Mouse (Mus musculus) ES-Bruce4 (cell line): ENCODE data around the gene Prdm10. TPM values are rescaled to one million over a fixed set of nuclear protein-coding genes. Genes with fewer than 3 reads are reported as not detected.

ENCODE experiments used
- H3K27ac ChIP-seq: 2 replicates; pipeline ENCODE4 v1.5.1; 2012; ENCODE audit warnings: low read length, inconsistent platforms; ENCODE audit not compliant: insufficient read depth
- H3K27me3 ChIP-seq: 2 replicates; pipeline ENCODE4 v1.6.1; 2012; ENCODE audit warnings: mild to moderate bottlenecking, low read length, inconsistent platforms; ENCODE audit not compliant: control insufficient read depth, poor library complexity, insufficient read depth, severe bottlenecking
- H3K36me3 ChIP-seq: 2 replicates; pipeline ENCODE4 v1.6.1; 2012; ENCODE audit warnings: inconsistent platforms, mild to moderate bottlenecking, low read length, moderate library complexity; ENCODE audit not compliant: control insufficient read depth, poor library complexity, insufficient read depth, severe bottlenecking
- H3K4me1 ChIP-seq: one replicate; pipeline ENCODE4 v1.8.1; 2011; ENCODE audit warnings: low read length; ENCODE audit not compliant: control insufficient read depth, insufficient read depth
- H3K4me3 ChIP-seq: 2 replicates; pipeline ENCODE4 v1.5.1; 2011; ENCODE audit warnings: low read depth, mild to moderate bottlenecking, low read length
- H3K9ac ChIP-seq: 2 replicates; pipeline ENCODE4 v1.6.1; 2012; ENCODE audit warnings: low read depth, mild to moderate bottlenecking, inconsistent platforms; ENCODE audit not compliant: poor library complexity, severe bottlenecking
- H3K9me3 ChIP-seq: replicated peaks from 2 replicates; pipeline ENCODE4 v1.6.1; 2012; ENCODE audit warnings: mild to moderate bottlenecking, low read length, inconsistent platforms; ENCODE audit not compliant: control insufficient read depth, poor library complexity, insufficient read depth, severe bottlenecking
- CTCF ChIP-seq: IDR thresholded peaks from one replicate; pipeline ENCODE4 v1.8.1; 2011; ENCODE audit warnings: low read depth, low read length
- EP300 ChIP-seq: IDR thresholded peaks from 2 replicates; pipeline ENCODE4 v1.6.1; 2011; ENCODE audit warnings: low read depth, low read length; ENCODE audit not compliant: insufficient read depth
- POLR2A ChIP-seq: IDR thresholded peaks from one replicate; pipeline ENCODE4 v1.8.1; 2011; ENCODE audit warnings: low read length; ENCODE audit not compliant: insufficient read depth
- polyA plus RNA-seq: library from polyadenylated mRNA; stranded (reverse); fragments of >200 nt; gene quantifications from 2 replicates; pipeline ENCODE4 v1.2.4, GENCODE M21; 2011; ENCODE audit warnings: low read depth; ENCODE audit not compliant: missing spikeins, insufficient read depth, insufficient read length

The Prdm10 gene
- polyA plus RNA-seq, 1 experiment: 18.0 TPM

- TF ChIP-seq EP300: no peak
- no peak for TF ChIP-seq POLR2A
- TF ChIP-seq CTCF: no peak
- Histone ChIP-seq H3K9me3 (no peaks in the 10 kb centered on the region), H3K27me3 (no peaks in the 10 kb centered on the region), H3K9ac (no peak overlapping the region), H3K4me1 (peaks cover 1% of the 10 kb centered on the region), H3K4me3 (no peak overlapping the region), H3K27ac (no peak overlapping the region), H3K36me3 (no peaks in the 10 kb centered on the region)
Observed at GRCm38 (mm10) chr9:31258237-31258636, 22.1 kb upstream of the Prdm10 start.

DNA sequence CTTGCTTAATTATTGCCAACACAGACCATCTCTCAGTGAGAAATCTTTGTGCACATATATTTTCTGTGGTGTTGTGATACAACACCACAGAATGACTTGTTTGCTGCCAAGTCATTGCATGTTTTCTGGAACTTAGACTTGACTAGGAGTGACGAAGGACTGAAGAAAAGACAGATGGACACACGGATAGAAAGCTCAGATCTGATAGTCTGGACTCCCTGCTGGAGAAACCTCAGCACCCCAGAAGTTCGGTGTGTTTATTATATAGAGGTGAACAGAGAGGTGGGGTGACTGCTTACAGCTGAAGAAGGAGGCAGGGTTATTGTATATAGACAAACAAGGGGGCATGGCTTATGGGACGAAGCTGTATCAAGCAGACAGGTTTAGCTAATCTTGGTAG is 20.1 kb upstream of the Prdm10 start:
- TF ChIP-seq EP300 (no peak), POLR2A (no peak), CTCF (no peak)
- no peaks in the 10 kb centered on the region; the same call in 1 of the 2 replicates for H3K9me3 ChIP-seq
- no peak overlapping the region for H3K9ac ChIP-seq

DNA sequence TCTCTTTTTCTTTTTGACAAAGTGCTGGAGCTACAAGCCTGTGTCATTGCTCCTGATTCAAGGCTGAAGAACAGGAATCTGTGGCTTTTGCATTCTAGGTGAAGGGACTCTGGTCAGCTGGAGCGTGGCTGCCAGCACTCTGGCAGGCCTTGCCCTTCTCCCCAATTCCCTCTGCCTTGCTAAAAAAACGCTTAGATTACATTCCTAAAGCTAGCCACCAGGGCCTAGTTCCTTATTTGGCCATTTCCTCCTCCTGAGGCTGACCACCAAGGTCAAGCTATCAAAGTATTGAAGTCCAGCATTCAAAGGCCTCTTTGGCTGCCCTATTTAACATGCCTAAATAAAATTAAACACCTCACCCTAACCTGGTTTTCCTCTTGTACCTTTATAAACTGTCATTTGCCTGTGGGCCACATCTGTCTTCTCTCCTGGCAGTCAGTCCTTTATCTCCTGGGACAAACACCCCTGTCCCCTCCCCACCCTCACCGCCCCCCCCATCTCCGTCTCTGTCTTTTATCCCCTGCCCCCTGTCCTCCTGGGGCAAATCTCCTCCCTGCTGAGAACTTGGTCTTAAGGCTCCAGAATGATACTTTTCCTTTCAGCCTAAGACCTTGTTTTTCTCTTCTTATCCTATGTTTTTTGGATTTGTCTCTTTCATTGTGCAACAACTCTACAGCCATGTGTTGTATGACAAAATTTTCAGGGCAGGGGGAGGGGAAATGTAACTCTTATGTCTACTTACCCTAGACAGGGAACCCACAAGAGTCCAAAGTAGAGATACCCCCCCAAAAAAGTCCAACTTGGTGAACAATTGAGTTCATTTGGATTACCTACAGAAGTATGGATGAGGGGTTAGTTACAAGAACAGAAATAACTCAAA is 17.9 kb upstream of the Prdm10 start:
- H3K9ac ChIP-seq: no peak overlapping the region
- H3K9me3 ChIP-seq: no peaks in the 10 kb centered on the region; the same call in 1 of the 2 replicates
- H3K27ac ChIP-seq: no peak overlapping the region
- H3K4me3 ChIP-seq: no peak overlapping the region
- TF ChIP-seq EP300: no peak
- no peak for TF ChIP-seq POLR2A
- TF ChIP-seq CTCF: no peak
- no peaks in the 10 kb centered on the region for H3K27me3 ChIP-seq
- no peaks in the 10 kb centered on the region for H3K4me1 ChIP-seq
- H3K36me3 ChIP-seq: no peaks in the 10 kb centered on the region

More for the DNA sequence above, 20.1 kb upstream of the Prdm10 start:
- Histone ChIP-seq H3K27me3 (no peaks in the 10 kb centered on the region), H3K4me1 (no peaks in the 10 kb centered on the region), H3K27ac (no peak overlapping the region), H3K4me3 (no peak overlapping the region), H3K36me3 (no peaks in the 10 kb centered on the region)

DNA sequence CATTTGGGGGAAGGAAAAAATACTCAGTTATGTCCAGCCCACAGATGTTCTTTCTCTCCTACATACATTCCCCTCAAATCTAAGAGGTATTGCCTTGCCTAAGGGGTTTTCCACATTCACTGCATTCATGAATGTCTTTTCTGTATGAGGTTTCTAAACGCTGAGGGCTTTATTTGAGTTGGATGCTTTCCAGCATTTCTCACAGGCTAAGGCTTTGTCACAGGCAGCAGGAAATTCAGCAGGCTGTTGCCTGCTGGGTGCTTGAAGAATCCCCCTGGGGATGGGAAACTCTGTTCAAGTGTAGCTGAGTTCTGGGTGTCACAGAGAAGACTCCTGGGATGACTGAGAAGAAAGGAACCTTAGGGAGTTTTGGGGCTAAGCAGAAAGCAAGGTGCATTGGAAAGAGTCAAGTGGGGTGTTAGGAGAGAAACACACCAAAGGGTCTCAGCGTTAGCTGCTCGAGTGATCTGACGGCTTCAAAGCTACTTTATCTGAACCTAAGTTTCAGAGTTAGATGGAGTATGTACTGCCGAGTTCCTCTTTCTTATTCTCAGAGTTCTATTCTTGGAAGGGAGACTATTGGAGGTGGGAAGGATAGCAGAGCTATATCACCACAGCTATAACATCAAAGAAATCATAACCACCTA is 14.2 kb upstream of the Prdm10 start:
- Histone ChIP-seq H3K36me3 (no peaks in the 10 kb centered on the region), H3K27me3 (no peaks in the 10 kb centered on the region), H3K9ac (no peak overlapping the region), H3K4me3 (no peak overlapping the region), H3K9me3 (no peaks in the 10 kb centered on the region; the same call in 1 of the 2 replicates), H3K4me1 (no peaks in the 10 kb centered on the region), H3K27ac (no peak overlapping the region)
- TF ChIP-seq CTCF (no peak), EP300 (no peak), POLR2A (no peak)

GRCm38 (mm10) chr9:31271221-31272015 is 8.9 kb upstream of the Prdm10 start:
- Histone ChIP-seq H3K4me1 (peaks cover 2% of the 10 kb centered on the region), H3K9me3 (no peaks in the 10 kb centered on the region), H3K27me3 (no peaks in the 10 kb centered on the region), H3K27ac (no peak overlapping the region), H3K4me3 (no peak overlapping the region), H3K9ac (no peak overlapping the region), H3K36me3 (no peaks in the 10 kb centered on the region)
- TF ChIP-seq CTCF (no peak), POLR2A (no peak), EP300 (no peak)
